Mouse (Mus musculus): ENCODE results near the gene Capn8. TPM values are rescaled to one million over a fixed set of nuclear protein-coding genes. Genes with fewer than 3 reads are reported as not detected.

The Capn8 gene
- total RNA-seq (2022) = not detected

GRCm38 (mm10) chr1:182564408-182565120, at the start of gene Capn8:
Capn8 (plus strand) TSS chr1:182565007.
- DNase-seq (ENCODE audit: low spot score in 2 of 2) = no peak

GRCm38 (mm10) chr1:182516758-182517676, 47.8 kb upstream of the Capn8 start, which contains the start of gene Capn2:
Capn2 (minus strand) TSS chr1:182517608.
- peak; percentile 42 to 75 for DNase-seq (ENCODE audit: low spot score in 2 of 2)

- no peak for DNase-seq (ENCODE audit: low spot score in 2 of 2)
These were observed 47.2 kb upstream of the Capn8 start for GRCm38 (mm10) chr1:182517677-182518011.

- DNase-seq (ENCODE audit: low spot score in 2 of 2) = no peak
These were observed 46.6 kb upstream of the Capn8 start for GRCm38 (mm10) chr1:182518143-182518680.

- DNase-seq (ENCODE audit: low spot score in 2 of 2) = no peak
These were observed 46.0 kb upstream of the Capn8 start for GRCm38 (mm10) chr1:182518811-182519210.

GRCm38 (mm10) chr1:182519341-182519740, 45.5 kb upstream of the Capn8 start:
- no peak for DNase-seq (ENCODE audit: low spot score in 2 of 2)

- DNase-seq (ENCODE audit: low spot score in 2 of 2) = no peak
These were observed 44.5 kb upstream of the Capn8 start for GRCm38 (mm10) chr1:182520091-182520937.

- no peak for DNase-seq (ENCODE audit: low spot score in 2 of 2)
These were observed 43.8 kb upstream of the Capn8 start for GRCm38 (mm10) chr1:182520938-182521500.

- DNase-seq (ENCODE audit: low spot score in 2 of 2) = no peak
These were observed 41.8 kb upstream of the Capn8 start for GRCm38 (mm10) chr1:182522961-182523360.

GRCm38 (mm10) chr1:182523692-182524091, 41.1 kb upstream of the Capn8 start:
- no peak for DNase-seq (ENCODE audit: low spot score in 2 of 2)

GRCm38 (mm10) chr1:182525601-182526000, 39.2 kb upstream of the Capn8 start:
- DNase-seq (ENCODE audit: low spot score in 2 of 2) = no peak

GRCm38 (mm10) chr1:182527261-182527766, 37.5 kb upstream of the Capn8 start:
- DNase-seq (ENCODE audit: low spot score in 2 of 2) = no peak

GRCm38 (mm10) chr1:182527921-182528858, 36.6 kb upstream of the Capn8 start:
- DNase-seq (ENCODE audit: low spot score in 2 of 2) = no peak

- no peak for DNase-seq (ENCODE audit: low spot score in 2 of 2)
These were observed 31.2 kb upstream of the Capn8 start for GRCm38 (mm10) chr1:182533583-182533982.

GRCm38 (mm10) chr1:182535080-182535481, 29.7 kb upstream of the Capn8 start:
- DNase-seq (ENCODE audit: low spot score in 2 of 2) = no peak

- DNase-seq (ENCODE audit: low spot score in 2 of 2) = peak; percentile 77 to 79
These were observed 25.5 kb upstream of the Capn8 start for GRCm38 (mm10) chr1:182539023-182539940.

- no peak for DNase-seq (ENCODE audit: low spot score in 2 of 2)
These were observed 22.7 kb upstream of the Capn8 start for GRCm38 (mm10) chr1:182542110-182542509.

GRCm38 (mm10) chr1:182543136-182543535, 21.7 kb upstream of the Capn8 start:
- DNase-seq (ENCODE audit: low spot score in 2 of 2) = no peak
